16 mouse cellular contexts compared by ENCODE assay signal in the genomic region with DNA sequence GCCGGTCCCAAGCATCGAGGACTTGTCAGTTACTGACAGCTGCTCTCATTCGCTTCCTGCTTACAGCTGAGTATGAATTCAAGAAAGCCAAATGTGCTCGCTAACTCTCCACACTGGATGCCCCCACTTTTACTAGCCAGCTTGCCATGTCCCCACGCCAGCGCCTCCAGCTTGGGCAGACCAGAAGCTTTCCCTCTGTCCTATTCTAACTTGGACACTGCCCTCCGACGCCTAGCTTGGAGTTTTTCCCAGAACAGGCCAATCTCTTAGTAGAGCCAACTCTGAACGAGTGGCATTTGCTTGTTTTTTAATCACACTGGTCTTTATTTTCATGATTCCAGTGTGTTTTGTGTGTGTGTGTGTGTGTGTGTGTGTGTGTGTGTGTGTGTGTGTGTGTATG.
"Had no signal": no experiment of that assay in that cellular context is flagged by ENCODE, and none has a peak within 500 bp of the region (broad histone marks: within the 10 kb centered on the region; RNA-seq: fewer than 3 reads in every experiment).

No protein-coding gene starts in this region.

- H3K9me3 ChIP-seq: midbrain, embryonic 12.5 days; midbrain, embryonic 15.5 days; neural tube, embryonic 13.5 days; neural tube, embryonic 15.5 days; stomach, embryonic 15.5 days had no signal

- ATAC-seq: midbrain, embryonic 15.5 days had no signal

- H3K9ac ChIP-seq: lung, embryonic 14.5 days; midbrain, embryonic 12.5 days; midbrain, embryonic 15.5 days; neural tube, embryonic 13.5 days; neural tube, embryonic 15.5 days; stomach, embryonic 15.5 days had no signal

- H3K27ac ChIP-seq: midbrain, embryonic 10.5 days; midbrain, embryonic 12.5 days; midbrain, embryonic 15.5 days; neural tube, embryonic 13.5 days; neural tube, embryonic 15.5 days; stomach, embryonic 15.5 days; stomach, postnatal 0 days had no signal

- H3K36me3 ChIP-seq: midbrain, embryonic 10.5 days; midbrain, embryonic 12.5 days; midbrain, embryonic 15.5 days; neural tube, embryonic 13.5 days; neural tube, embryonic 15.5 days; stomach, embryonic 15.5 days had no signal

- H3K4me3 ChIP-seq: midbrain, embryonic 10.5 days; midbrain, embryonic 12.5 days; midbrain, embryonic 15.5 days; myocyte; neural tube, embryonic 13.5 days; neural tube, embryonic 15.5 days; stomach, embryonic 15.5 days had no signal

- H3K4me2 ChIP-seq: lung, embryonic 14.5 days; midbrain, embryonic 12.5 days; midbrain, embryonic 15.5 days; neural tube, embryonic 13.5 days; neural tube, embryonic 15.5 days; stomach, embryonic 15.5 days had no signal

- H3K27me3 ChIP-seq: midbrain, embryonic 15.5 days; neural tube, embryonic 13.5 days; stomach, embryonic 15.5 days had no signal

- H3K4me1 ChIP-seq: stomach, embryonic 15.5 days had no signal

- DNase-seq: lung, adult 18-20 months; lung, embryonic 14.5 days; lung, postnatal 10 days; lung, postnatal 4 days; right cerebral cortex, postnatal 14 days; thymus, adult 2 months; thymus, postnatal 25 days; thymus, postnatal 4 days had no signal
